Mouse (Mus musculus) layer of hippocampus, postnatal 25 days (tissue): ENCODE measurements at regions not wholly inside any gene's neighbourhood (a gene's known extent, or its start where the extent isn't known, plus 50 kb on each side); places are given as distances from the start of the nearest gene placed in this dataset.

Experiments used
- DNase-seq, 2 experiments: peaks; one replicate each; pipeline ENCODE4 v3.0.0; 2022; ENCODE audit warnings: mixed read lengths in 2 of 2, low spot score in 1 of 2; ENCODE audit errors: extremely low spot score in 1 of 2

- no peak for DNase-seq
Observed at GRCm38 (mm10) chr5:91713020-91713419, 195.6 kb downstream of the Parm1 start.

- no peak for DNase-seq
Observed at GRCm38 (mm10) chr5:91709494-91710286, 192.3 kb downstream of the Parm1 start.

- no peak for DNase-seq
Observed at GRCm38 (mm10) chr5:91708149-91708548, 190.7 kb downstream of the Parm1 start.

GRCm38 (mm10) chr5:91697075-91697474 lies 179.7 kb downstream of the Parm1 start:
- no peak for DNase-seq

GRCm38 (mm10) chr5:91696532-91696931 lies 179.1 kb downstream of the Parm1 start:
- no peak for DNase-seq

- DNase-seq = no peak
Observed at GRCm38 (mm10) chr5:91695632-91696031, 178.2 kb downstream of the Parm1 start.

- DNase-seq = no peak
Observed at GRCm38 (mm10) chr5:91693277-91693676, 175.9 kb downstream of the Parm1 start.

GRCm38 (mm10) chr5:91692292-91692691 lies 174.9 kb downstream of the Parm1 start:
- no peak for DNase-seq

- DNase-seq = no peak
Observed at GRCm38 (mm10) chr5:91678727-91679126, 161.3 kb downstream of the Parm1 start.
